Mouse (Mus musculus): ENCODE measurements around the gene Usp22.

GRCm38 (mm10) chr11:61122769-61123288, 52.0 kb downstream of the Usp22 start:
- TF ChIP-seq CTCF (IDR thresholded peaks at IDR 0.05; ENCODE audit: low read depth) = no peak
- no peak for TF ChIP-seq EP300 (IDR thresholded peaks at IDR 0.05; ENCODE audit: low read depth)
